Mouse (Mus musculus): ENCODE results near the gene Tgfb2.

Gene Tgfb2

GRCm38 (mm10) chr1:186581114-186581513 is 124.7 kb downstream of the Tgfb2 start:
- DNase-seq = no peak

- DNase-seq = no peak
Measured at GRCm38 (mm10) chr1:186577302-186577701, 128.5 kb downstream of the Tgfb2 start.

- DNase-seq = no peak
Measured at GRCm38 (mm10) chr1:186575629-186576028, 130.2 kb downstream of the Tgfb2 start.

- DNase-seq = no peak
Measured at GRCm38 (mm10) chr1:186575074-186575473, 130.7 kb downstream of the Tgfb2 start.

Data from lung, postnatal 4 days (tissue).